Mouse (Mus musculus) liver, adult 2 months (tissue): ENCODE data around the gene Ints14. TPM values are rescaled to one million over a fixed set of nuclear protein-coding genes. Genes with fewer than 3 reads are reported as not detected.

Source experiments
- DNase-seq: peaks from one replicate; pipeline ENCODE4 v3.0.0-alpha.2; 2011; ENCODE audit warnings: low read depth, low spot score; ENCODE audit errors: extremely low read depth
- H3K27ac ChIP-seq: fragments of 200-500 bp; replicated peaks from 2 replicates; pipeline ENCODE4 v1.5.1; 2012; ENCODE audit warnings: low read depth, mild to moderate bottlenecking, control low read depth, inconsistent platforms, low read length; ENCODE audit not compliant: insufficient read depth
- H3K27me3 ChIP-seq: fragments of 200-500 bp; 2 replicates; pipeline ENCODE4 v1.6.1; 2012; ENCODE audit warnings: mild to moderate bottlenecking, moderate library complexity, low read length, inconsistent platforms; ENCODE audit not compliant: control insufficient read depth, insufficient read depth
- H3K36me3 ChIP-seq: fragments of 200-500 bp; 2 replicates; pipeline ENCODE4 v1.6.1; 2012; ENCODE audit warnings: low read length, inconsistent platforms; ENCODE audit not compliant: control insufficient read depth, insufficient read depth
- H3K4me1 ChIP-seq: fragments of 200-500 bp; 2 replicates; pipeline ENCODE4 v1.6.1; 2011; ENCODE audit warnings: low read length; ENCODE audit not compliant: control insufficient read depth, insufficient read depth
- H3K4me3 ChIP-seq: fragments of 200-500 bp; 2 replicates; pipeline ENCODE4 v1.5.1; 2011; ENCODE audit warnings: low read depth, mild to moderate bottlenecking, control low read depth, low read length, moderate library complexity; ENCODE audit not compliant: insufficient read depth
- H3K79me2 ChIP-seq: fragments of 200-500 bp; 2 replicates; pipeline ENCODE4 v1.6.1; 2012; ENCODE audit warnings: inconsistent platforms, mild to moderate bottlenecking, low read length, moderate library complexity; ENCODE audit not compliant: control insufficient read depth, insufficient read depth
- H3K9ac ChIP-seq: fragments of 200-500 bp; 2 replicates; pipeline ENCODE4 v1.6.1; 2012; ENCODE audit warnings: low read depth, mild to moderate bottlenecking, control low read depth, inconsistent platforms, low read length
- CTCF ChIP-seq: fragments of 200-500 bp; IDR thresholded peaks from 2 replicates; pipeline ENCODE4 v1.5.1; 2011; ENCODE audit warnings: low read depth, low read length, control low read depth
- POLR2A ChIP-seq: fragments of 200-500 bp; IDR thresholded peaks from 2 replicates; pipeline ENCODE4 v1.6.1; 2011; ENCODE audit warnings: low read length, control low read depth; ENCODE audit not compliant: insufficient read depth; ENCODE audit errors: extremely low read depth
- WGBS: fragments of 180-500 bp; shearing (Covaris S2); methylation state at CpG from one replicate; pipeline ENCODE4 v1.1.7; 2018; 5-methylcytosine and 5-hydroxymethylcytosine counted together
- polyA plus RNA-seq: library from polyadenylated mRNA; depleted of rRNA; stranded (reverse); fragments of >200 nt; gene quantifications from 2 replicates; pipeline ENCODE4 v1.2.3, GENCODE M21; 2012
- total RNA-seq: library from RNA; depleted of rRNA; stranded (reverse); fragments of >200 nt; gene quantifications from 2 replicates; pipeline ENCODE4 v1.2.3, GENCODE M21; 2014

The Ints14 gene
- total and polyA plus RNA-seq, 2 experiments, result 4.7 to 5.4 TPM

DNA sequence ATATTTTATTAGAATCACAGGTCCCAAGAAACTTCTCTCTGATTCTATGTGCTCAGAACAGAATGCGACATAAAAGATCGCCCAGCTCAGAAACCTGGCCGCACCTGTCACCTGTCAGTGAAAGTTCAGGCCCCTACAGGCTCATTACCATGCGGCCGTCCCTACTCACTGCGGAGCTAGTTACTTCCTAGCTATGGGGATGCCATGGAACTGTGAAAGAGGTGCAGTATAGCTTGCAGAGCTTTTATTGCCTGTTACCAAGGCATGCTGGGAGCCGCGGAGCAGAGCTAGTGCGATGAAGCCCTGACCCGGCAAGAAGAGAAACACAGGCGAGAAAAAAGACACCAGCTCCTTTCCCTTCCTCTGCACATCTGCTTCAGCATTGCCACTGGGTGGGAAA, 16.7 kb upstream of the Ints14 start:
- TF ChIP-seq POLR2A (no peak), CTCF (no peak)
- 83% methylated on average over 11 of the region's 11 CpGs for WGBS
- H3K4me3 ChIP-seq, result no peak overlapping the region

DNA sequence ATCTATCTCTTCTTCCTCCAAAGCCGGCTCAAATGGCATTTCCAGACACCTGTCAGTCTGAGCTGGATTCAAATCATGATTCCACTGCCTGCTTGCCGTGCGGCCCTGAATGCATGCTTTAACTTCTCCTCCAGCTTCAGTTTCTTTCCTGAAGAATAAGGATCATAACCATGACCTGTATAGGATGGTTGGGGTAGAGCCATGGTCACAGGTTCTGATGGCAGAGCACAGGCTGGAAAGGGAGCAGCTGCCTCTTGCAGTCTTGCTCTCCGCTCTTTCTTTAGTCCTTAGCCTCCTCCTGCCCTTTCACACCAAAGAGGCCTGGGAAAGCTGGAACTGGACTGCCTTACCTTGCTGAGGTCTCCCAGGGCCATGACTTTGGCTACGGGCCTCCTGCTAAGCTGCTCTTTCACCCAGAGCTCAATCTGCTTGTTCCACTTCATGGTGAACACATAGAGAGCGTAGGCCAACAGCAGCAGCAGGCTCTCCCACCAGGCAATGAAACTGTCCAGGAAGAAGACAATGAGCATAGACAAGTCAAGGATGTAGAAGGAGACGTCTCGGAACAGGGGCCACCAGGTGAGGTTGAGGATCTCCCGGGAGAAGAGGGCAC, 13.1 kb upstream of the Ints14 start:
- H3K9ac ChIP-seq, result no peak overlapping the region
- no peaks in the 10 kb centered on the region for H3K4me1 ChIP-seq
- DNase-seq, result no peak
- WGBS, result 88% methylated on average over 9 of the region's 9 CpGs
- no peak overlapping the region for H3K27ac ChIP-seq
- no peaks in the 10 kb centered on the region for H3K36me3 ChIP-seq
- no peak overlapping the region for H3K4me3 ChIP-seq
- H3K27me3 ChIP-seq, result no peaks in the 10 kb centered on the region
- TF ChIP-seq CTCF, result no peak
- TF ChIP-seq POLR2A, result no peak
- H3K79me2 ChIP-seq, result no peaks in the 10 kb centered on the region

More for the DNA sequence above, 16.7 kb upstream of the Ints14 start:
- no peak overlapping the region for H3K9ac ChIP-seq
- no peaks in the 10 kb centered on the region for H3K79me2 ChIP-seq
- no peaks in the 10 kb centered on the region for H3K36me3 ChIP-seq
- DNase-seq, result no peak
- H3K27me3 ChIP-seq, result no peaks in the 10 kb centered on the region
- H3K4me1 ChIP-seq, result no peaks in the 10 kb centered on the region
- H3K27ac ChIP-seq, result no peak overlapping the region

DNA sequence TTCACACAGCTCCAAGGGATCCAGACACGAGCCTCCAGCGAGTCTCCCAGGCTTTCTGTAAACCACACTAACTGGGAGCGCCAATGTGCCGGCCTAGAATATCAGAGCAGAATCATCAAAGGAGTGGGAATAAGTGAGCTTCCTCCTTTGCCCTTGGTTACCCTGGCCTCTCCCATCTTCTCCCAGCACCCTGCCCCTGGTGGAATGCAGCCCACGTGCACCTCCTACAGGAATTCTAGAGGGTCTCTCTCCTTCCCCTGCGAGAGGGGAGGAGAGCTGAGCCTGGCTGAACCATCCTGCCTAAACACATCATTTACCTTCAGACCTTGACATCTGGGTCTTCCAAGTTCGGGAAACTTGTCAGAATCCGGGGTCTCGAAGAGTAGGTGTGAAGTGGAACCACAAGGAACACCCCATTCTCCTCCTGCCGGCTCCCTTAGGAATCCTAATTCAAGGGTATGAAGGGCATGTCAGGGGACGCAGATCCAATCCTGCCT, 9.5 kb upstream of the Ints14 start, which contains the start of gene Slc24a1:
Gene Slc24a1, minus strand, starts transcription at position 447 of the 497 bp plus-strand sequence.
- TF ChIP-seq POLR2A (no peak), CTCF (no peak)
- Histone ChIP-seq H3K79me2 (no peaks in the 10 kb centered on the region), H3K27ac (no peak within 1 kb of the TSS), H3K36me3 (no peaks in the 10 kb centered on the region), H3K27me3 (no peaks in the 10 kb centered on the region), H3K9ac (no peak within 1 kb of the TSS), H3K4me1 (no peaks in the 10 kb centered on the region), H3K4me3 (no peak within 1 kb of the TSS)
- no peak for DNase-seq
- 72% methylated on average over 11 of the region's 11 CpGs for WGBS

DNA sequence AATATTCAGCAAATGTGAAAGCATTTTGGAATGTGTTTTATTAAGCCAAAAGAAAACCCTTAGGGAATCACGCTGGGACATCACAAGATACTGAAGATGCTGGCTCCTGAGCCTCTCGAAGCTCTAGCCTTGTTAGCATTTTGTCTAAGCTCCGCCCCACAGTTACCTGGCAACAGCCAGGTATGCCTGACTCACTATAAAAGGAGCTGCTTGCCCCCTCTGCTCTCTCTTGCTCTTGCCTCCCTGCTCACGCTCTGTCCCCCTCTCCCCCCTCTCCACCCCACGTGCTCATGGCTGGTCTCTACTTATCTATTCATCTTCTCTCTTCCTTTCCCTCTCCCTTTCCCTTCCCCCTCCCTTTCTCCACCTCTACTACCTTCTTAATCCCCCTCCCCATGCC, 8.7 kb upstream of the Ints14 start:
- TF ChIP-seq POLR2A (no peak), CTCF (no peak)
- WGBS, result 65% methylated on average over 5 of the region's 5 CpGs
- no peak for DNase-seq
- Histone ChIP-seq H3K4me1 (peaks cover 3% of the 10 kb centered on the region; the same call in 1 of the 2 replicates), H3K27ac (no peak overlapping the region), H3K79me2 (no peaks in the 10 kb centered on the region), H3K36me3 (no peaks in the 10 kb centered on the region), H3K9ac (no peak overlapping the region), H3K27me3 (no peaks in the 10 kb centered on the region), H3K4me3 (no peak overlapping the region)

DNA sequence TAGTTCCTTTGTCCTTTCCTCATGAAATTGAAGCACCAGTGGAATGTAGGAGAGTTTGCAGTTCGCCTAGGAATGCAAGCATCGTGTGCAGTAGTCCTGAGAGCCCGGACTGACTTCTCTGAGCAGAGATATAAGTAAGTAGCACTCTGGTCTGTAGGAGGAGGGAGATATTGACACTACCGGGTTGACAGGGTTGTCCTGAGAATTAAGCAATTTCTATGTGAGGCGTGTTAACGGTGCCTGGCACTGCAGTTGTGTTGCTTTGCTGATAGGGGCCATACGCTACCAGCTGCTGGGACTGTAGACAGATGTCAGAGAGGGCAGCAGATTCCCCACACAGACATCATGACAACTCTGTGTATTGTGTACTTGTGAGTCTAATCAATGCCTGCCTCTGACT, 7.5 kb upstream of the Ints14 start:
- no peak overlapping the region for H3K9ac ChIP-seq
- no peak for DNase-seq
- no peaks in the 10 kb centered on the region for H3K79me2 ChIP-seq
- H3K27me3 ChIP-seq, result no peaks in the 10 kb centered on the region
- H3K27ac ChIP-seq, result no peak overlapping the region
- H3K36me3 ChIP-seq, result no peaks in the 10 kb centered on the region
- 27% methylated on average over 7 of the region's 7 CpGs for WGBS
- TF ChIP-seq POLR2A (no peak), CTCF (no peak)
- no peak overlapping the region for H3K4me3 ChIP-seq
- peaks cover 3% of the 10 kb centered on the region; the same call in 1 of the 2 replicates for H3K4me1 ChIP-seq

DNA sequence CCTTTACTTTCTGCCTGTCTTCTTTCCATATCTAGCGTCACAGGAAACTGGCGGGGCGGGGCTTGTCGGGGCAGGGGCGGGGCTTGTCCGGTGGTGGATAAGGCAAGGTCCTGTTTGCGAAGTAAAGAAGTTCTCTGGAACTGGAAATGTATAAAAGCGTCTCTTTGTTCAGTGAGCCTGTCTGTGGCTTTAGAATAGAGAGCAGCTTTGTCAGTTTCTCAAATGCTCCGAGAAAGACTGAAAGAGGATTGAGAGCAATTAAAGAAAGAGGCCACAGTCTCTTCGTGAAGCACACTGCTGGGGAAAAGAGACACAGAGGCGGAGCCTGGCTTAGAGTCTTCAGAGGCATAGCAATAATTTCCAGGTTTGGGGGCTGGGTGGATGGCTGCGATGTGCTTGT, 4.4 kb upstream of the Ints14 start:
- no peak overlapping the region; the same call in 1 of the 2 replicates for H3K4me3 ChIP-seq
- no peak overlapping the region for H3K9ac ChIP-seq
- H3K4me1 ChIP-seq, result peaks cover 3% of the 10 kb centered on the region
- no peaks in the 10 kb centered on the region for H3K79me2 ChIP-seq
- H3K27me3 ChIP-seq, result no peaks in the 10 kb centered on the region
- H3K27ac ChIP-seq, result no peak overlapping the region; the same call in 1 of the 2 replicates
- H3K36me3 ChIP-seq, result no peaks in the 10 kb centered on the region
- peak; percentile 51 for DNase-seq
- TF ChIP-seq CTCF, result no peak
- TF ChIP-seq POLR2A, result no peak
- WGBS, result 8% methylated on average over 12 of the region's 12 CpGs
